Mouse (Mus musculus) kidney, adult 2 months (tissue): ENCODE data around the gene Ccnt1.

Source experiments
- CTCF ChIP-seq: fragments of 200-500 bp; conservative IDR thresholded peaks from 2 replicates; pipeline ENCODE4 v1.5.1; 2011; ENCODE audit warnings: low read depth, mild to moderate bottlenecking, control low read depth, low read length, moderate library complexity, mixed read lengths; ENCODE audit not compliant: insufficient read depth, insufficient read length
- POLR2A ChIP-seq: fragments of 200-500 bp; IDR thresholded peaks from one replicate; pipeline ENCODE4 v1.6.1; 2011; ENCODE audit warnings: low read depth, low read length, control low read depth

DNA sequence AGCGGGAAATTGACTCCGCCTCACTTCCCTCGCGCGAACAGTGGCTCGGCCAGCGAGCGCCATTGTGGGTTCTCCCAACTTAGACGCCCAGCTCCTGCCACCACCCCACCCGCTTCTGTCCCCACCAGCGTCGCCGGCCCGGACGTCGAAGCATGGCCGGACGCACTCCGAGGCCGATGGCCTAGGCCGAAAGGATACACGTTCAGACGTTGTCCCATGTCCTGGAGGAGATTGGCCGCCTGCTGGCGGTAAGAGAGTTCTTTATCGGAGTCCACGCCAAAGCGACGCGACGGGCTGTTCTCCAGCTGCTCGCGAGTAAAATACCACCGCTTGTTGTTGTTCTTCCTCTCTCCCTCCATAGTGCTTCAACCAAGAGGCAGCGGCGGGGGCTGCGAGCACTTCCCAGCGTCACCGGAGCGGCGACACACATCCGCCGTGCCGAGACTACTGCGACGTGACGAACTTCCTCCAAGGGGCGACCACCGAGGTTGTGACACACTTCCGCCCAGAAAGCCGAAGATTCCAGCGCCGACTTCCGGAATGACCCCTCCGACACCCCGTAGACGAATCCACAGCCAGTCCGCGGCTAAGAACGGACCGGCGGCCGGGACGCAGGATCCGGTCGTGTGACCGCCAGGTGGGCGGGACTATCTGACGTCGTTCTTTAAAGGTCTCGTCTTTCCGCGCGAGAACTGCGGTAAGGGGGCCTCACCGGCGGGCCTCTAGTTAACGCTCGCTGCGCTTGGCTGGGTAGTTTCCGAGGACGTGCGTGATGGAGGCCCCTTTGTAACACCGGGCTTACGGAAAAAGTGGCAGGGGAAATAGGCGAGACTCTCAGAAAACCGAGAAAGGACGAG, 3.2 kb downstream of the Ccnt1 start:
- peak; percentile 85 for TF ChIP-seq POLR2A
- TF ChIP-seq CTCF, result peak; percentile 33; the same call in 1 of the 2 replicates
